Mouse (Mus musculus) erythroblast, embryonic 14.5 days (primary cell): ENCODE results near the gene Fzd2. TPM values are rescaled to one million over a fixed set of nuclear protein-coding genes. Genes with fewer than 3 reads are reported as not detected.

Experiments
- H3K27me3 ChIP-seq: 2 replicates; pipeline ENCODE4 v1.6.1; 2012; ENCODE audit warnings: inconsistent platforms; ENCODE audit not compliant: control insufficient read depth
- H3K36me3 ChIP-seq: 2 replicates; pipeline ENCODE4 v1.6.1; 2012; ENCODE audit warnings: mild to moderate bottlenecking, inconsistent platforms; ENCODE audit not compliant: control insufficient read depth
- H3K4me1 ChIP-seq: 2 replicates; pipeline ENCODE4 v1.6.1; 2012; ENCODE audit warnings: inconsistent platforms; ENCODE audit not compliant: control insufficient read depth
- H3K4me3 ChIP-seq: replicated peaks from 2 replicates; pipeline ENCODE3; 2012; ENCODE audit warnings: moderate library complexity, mild to moderate bottlenecking, inconsistent platforms
- H3K9me3 ChIP-seq: 2 replicates; pipeline ENCODE4 v1.6.1; 2012; ENCODE audit warnings: low read length, inconsistent platforms, mixed read lengths; ENCODE audit not compliant: control insufficient read depth
- GATA1 ChIP-seq: IDR thresholded peaks from 2 replicates; pipeline ENCODE4 v1.6.1; 2012; ENCODE audit warnings: low read length, inconsistent platforms, mixed read lengths
- TAL1 ChIP-seq: IDR thresholded peaks from 3 replicates; pipeline ENCODE4 v1.6.1; 2012; ENCODE audit warnings: low read length, inconsistent platforms, mixed read lengths
- polyA plus RNA-seq: library from polyadenylated mRNA; stranded (reverse); fragments of >175 nt; gene quantifications from 2 replicates; pipeline ENCODE4 v1.2.3, GENCODE M21; 2012

Fzd2 gene
- polyA plus RNA-seq, 1 experiment: not detected

DNA sequence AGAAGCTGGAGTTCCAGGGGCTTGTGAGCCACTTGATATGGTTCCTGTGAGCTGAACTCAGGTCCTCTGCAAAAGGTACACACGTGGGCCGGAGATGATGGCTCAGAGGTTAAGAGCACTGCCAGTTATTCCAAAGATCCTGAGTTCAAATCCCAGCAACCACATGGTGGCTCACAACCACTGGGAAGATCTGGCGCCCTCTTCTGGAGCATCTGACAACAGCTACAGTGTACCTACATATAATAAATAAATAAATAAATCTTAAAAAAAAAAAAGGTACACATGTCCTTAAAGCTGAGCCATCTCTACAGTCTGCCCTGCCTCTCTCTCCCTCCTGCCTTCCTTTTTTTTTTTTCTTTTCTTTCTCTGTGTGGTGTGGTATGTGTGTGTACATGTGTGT lies 48.6 kb downstream of the Fzd2 start:
- H3K27me3 ChIP-seq: peaks cover 3% of the 10 kb centered on the region; the same call in 1 of the 2 replicates
- H3K9me3 ChIP-seq: no peaks in the 10 kb centered on the region
- no peaks in the 10 kb centered on the region for H3K4me1 ChIP-seq
- TF ChIP-seq TAL1 (no peak), GATA1 (no peak)
- H3K36me3 ChIP-seq: no peaks in the 10 kb centered on the region
- H3K4me3 ChIP-seq: no peak overlapping the region

DNA sequence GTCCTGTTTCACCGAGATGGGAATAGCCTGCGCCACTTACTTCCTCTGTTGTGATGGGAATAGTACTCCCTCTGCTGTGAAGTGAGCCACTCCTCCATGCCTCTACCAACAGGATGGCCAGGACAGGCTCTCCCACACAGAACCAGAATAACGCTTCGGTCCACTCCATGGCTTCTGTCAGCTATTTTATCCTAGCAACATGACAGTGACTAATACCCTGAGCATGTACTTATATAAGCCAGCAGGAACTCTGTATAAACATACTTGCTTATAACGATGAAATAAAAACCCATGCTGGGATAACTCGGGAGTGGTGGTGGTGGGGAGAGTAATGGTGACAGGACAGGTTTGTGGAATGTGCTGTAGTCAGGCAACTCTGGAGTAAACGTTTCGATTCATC lies 51.7 kb downstream of the Fzd2 start:
- no peak overlapping the region for H3K4me3 ChIP-seq
- TF ChIP-seq GATA1: no peak
- TF ChIP-seq TAL1: no peak
- H3K4me1 ChIP-seq: no peaks in the 10 kb centered on the region
- no peaks in the 10 kb centered on the region for H3K9me3 ChIP-seq
- H3K27me3 ChIP-seq: no peaks in the 10 kb centered on the region; the same call in 1 of the 2 replicates
- H3K36me3 ChIP-seq: no peaks in the 10 kb centered on the region

DNA sequence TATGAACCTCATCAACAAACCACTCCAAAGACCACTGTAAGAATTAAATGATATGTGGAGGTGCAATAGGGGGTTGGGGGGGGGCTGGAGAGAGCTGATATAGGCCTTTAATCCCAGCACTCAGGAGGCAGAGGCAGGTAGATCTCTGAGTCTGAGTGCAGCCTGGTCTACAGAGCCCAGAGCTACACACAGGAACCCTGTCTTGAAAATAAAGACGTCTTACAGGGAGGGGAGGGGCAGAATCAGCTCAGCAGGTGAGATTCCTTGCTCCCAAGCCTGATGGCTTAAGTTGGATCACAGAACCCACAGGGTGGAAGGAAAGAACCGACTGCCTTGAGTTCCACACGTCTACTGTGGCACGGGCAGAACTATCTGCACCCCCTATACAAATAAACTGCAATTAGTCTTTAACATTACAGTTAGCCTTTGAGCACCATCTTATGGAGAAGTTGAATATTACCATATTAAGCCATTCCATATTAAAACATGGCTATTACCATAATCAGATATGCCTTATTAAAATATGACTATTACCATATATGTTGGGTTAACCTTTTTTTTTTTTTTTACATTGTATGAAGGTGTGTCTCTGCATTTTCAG lies 52.2 kb downstream of the Fzd2 start:
- H3K4me3 ChIP-seq: no peak overlapping the region
- no peaks in the 10 kb centered on the region; the same call in 1 of the 2 replicates for H3K27me3 ChIP-seq
- H3K9me3 ChIP-seq: no peaks in the 10 kb centered on the region
- H3K36me3 ChIP-seq: no peaks in the 10 kb centered on the region
- no peaks in the 10 kb centered on the region for H3K4me1 ChIP-seq
- TF ChIP-seq TAL1: no peak
- no peak for TF ChIP-seq GATA1

DNA sequence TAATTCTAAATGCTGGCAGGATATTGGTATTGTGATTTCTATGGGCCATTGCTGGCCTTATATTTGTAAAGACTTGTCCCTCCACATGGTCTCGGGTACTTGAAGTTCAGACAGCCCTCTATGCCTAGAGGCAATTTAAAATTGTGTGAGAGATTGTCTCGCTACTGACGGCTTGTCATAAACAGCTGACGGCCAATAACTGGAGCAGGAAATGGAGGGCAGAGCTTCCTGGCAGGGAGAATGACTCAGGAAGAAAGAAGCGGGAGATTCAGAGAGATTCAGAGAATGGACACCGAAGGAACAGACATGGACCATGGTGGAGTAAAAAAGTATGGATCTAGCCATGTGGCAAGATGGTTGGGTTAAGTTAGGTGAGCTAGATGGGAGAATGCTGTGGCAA lies 52.7 kb downstream of the Fzd2 start:
- Histone ChIP-seq H3K4me3 (no peak overlapping the region), H3K9me3 (no peaks in the 10 kb centered on the region), H3K4me1 (no peaks in the 10 kb centered on the region), H3K27me3 (no peaks in the 10 kb centered on the region), H3K36me3 (no peaks in the 10 kb centered on the region)
- TF ChIP-seq GATA1 (no peak), TAL1 (no peak)

Other genes with a start within 250 kb of the Fzd2 start
- gene Slc4a1, start 238.2 kb upstream of the Fzd2 start, polyA plus RNA-seq: 575 and 672 TPM in 2 replicates
- 1.8 and 2.1 TPM in 2 replicates for gene Rundc3a, start 211.0 kb upstream of the Fzd2 start, polyA plus RNA-seq
- 579 and 725 TPM in 2 replicates for gene Slc25a39, start 196.4 kb upstream of the Fzd2 start, polyA plus RNA-seq
- gene Grn, start 174.1 kb upstream of the Fzd2 start, polyA plus RNA-seq: 1.8 and 2.6 TPM in 2 replicates
- gene Fam171a2, start 156.7 kb upstream of the Fzd2 start, polyA plus RNA-seq: 0.01 and 0.02 TPM in 2 replicates
- gene Itga2b, start 134.3 kb upstream of the Fzd2 start, polyA plus RNA-seq: 1.7 and 2.4 TPM in 2 replicates
- 1.1 and 1.4 TPM in 2 replicates for gene Gpatch8, start 48.0 kb upstream of the Fzd2 start, polyA plus RNA-seq
- not detected in 2 replicates for gene Gm11627, start 24.9 kb upstream of the Fzd2 start, polyA plus RNA-seq
- not detected in 2 replicates for gene Meioc, start 59.3 kb downstream of the Fzd2 start, polyA plus RNA-seq
- gene Ccdc43, start 93.4 kb downstream of the Fzd2 start, polyA plus RNA-seq: 0.12 and 0.35 TPM in 2 replicates
- gene Adam11, start 157.0 kb downstream of the Fzd2 start, polyA plus RNA-seq: 0.01 TPM in 1 of 2 replicates, not detected in the other
- gene Gjc1, start 215.3 kb downstream of the Fzd2 start, polyA plus RNA-seq: not detected in 2 replicates
- not detected in 2 replicates for gene Higd1b, start 231.5 kb downstream of the Fzd2 start, polyA plus RNA-seq